Mouse (Mus musculus) ovary, postnatal 10 days (tissue): ENCODE results near the gene Gprc5a.

ENCODE experiments used
- DNase-seq: peaks from one replicate; pipeline ENCODE4 v3.0.0; 2022; ENCODE audit warnings: low spot score

The Gprc5a gene

DNA sequence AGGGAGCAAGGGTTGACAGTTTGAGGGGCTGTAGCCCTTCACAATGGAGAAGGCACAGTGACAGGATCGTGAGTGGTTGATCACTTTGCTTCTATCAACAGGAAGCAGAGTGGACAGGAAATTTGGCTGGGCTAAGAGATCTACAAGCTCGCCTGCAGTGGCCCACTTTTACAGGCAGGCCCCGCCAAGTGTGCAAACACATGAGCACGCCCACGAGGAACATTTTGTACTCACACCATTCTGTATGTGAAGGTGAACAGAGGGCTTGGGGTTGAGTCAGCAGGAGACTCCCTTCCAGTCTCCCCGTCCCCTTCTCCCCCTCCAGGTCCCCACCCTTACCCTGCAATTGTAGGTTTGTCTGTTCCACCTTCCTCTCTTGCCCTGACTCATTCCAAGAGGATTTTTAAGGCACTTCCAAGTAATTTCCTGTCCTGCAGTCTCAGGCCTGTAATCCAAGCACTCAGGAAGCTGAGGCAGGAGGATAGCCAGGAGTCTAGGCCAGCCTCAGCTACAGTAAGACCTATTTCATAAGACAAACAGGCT, 9.0 kb downstream of the Gprc5a start:
- DNase-seq: no peak

DNA sequence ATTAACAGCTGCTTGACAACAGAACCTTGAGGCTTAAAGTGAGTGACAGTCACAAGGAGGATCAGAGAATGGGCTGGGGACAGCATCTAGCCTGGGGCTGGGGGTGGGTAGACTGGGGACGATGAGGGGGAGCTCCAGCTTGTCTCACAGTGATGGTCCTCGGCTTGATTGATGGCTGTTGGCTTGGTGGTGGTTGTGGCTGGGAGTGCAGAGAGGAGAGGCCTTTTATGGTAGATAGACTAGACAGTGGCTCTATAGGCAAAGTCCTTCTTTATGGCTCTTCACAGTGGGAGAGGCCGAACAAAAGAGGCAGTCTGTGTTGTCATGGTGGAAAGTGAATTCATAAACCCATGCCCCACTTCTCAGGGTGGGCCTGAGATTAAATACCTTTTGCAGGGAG, 10.8 kb downstream of the Gprc5a start:
- DNase-seq: no peak

DNA sequence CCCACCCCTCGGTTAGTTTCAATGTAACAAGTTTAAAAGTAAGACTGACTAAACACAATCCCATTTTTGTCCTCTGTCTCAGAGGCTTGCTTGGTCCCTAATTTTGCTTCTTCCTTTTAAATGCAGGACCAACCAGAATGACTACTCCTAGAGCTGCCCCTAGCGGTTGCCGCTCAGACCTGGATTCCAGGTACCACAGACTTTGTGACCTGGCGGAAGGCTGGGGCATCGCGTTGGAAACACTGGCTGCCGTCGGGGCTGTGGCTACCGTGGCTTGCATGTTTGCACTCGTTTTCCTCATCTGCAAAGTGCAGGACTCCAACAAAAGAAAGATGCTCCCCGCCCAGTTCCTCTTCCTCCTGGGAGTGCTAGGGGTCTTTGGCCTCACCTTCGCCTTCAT, 13.0 kb downstream of the Gprc5a start:
- no peak for DNase-seq

DNA sequence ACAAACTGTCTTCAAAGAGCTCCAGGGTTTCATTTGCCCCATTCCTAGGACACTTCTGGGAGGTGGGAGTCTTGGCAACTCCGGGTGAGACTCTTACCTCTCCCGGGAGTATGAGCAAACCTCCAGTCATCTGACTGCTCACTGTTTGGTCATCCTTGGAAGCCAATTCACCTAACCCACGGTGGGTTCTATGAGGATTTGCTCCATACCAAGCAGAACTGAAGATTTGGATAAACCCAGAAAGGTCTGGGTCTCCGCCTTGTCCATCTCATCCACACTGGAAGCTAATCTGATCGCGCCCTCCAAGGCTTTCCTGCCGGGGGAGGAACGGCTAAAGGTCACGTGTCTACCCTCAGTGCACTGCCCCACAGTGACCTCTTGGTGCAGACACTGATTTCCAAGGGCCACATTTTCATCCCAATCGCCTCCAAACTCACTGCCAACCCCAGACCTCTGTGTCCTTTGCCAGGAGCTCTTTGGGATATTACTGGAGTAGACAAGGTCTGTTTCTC, 18.6 kb downstream of the Gprc5a start:
- DNase-seq: no peak

DNA sequence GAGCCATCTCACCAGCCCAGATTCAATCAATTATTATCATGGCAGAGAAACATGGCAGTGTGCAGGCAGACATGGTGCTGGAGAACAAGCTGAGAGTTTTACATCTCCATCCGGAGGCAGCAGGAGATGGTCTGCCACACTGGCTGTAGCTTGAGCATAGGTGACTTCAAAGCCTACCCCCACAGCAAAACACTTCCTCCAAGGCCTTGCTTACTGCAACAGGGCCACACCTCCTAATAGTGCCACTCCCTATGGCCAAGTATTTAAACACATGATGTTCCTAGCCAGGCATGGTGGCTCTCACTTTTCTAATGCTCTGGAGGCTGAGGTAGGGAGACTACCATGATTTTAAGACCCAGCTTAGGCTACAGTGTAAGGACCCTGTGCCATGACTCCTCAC, 20.3 kb downstream of the Gprc5a start:
- no peak for DNase-seq

DNA sequence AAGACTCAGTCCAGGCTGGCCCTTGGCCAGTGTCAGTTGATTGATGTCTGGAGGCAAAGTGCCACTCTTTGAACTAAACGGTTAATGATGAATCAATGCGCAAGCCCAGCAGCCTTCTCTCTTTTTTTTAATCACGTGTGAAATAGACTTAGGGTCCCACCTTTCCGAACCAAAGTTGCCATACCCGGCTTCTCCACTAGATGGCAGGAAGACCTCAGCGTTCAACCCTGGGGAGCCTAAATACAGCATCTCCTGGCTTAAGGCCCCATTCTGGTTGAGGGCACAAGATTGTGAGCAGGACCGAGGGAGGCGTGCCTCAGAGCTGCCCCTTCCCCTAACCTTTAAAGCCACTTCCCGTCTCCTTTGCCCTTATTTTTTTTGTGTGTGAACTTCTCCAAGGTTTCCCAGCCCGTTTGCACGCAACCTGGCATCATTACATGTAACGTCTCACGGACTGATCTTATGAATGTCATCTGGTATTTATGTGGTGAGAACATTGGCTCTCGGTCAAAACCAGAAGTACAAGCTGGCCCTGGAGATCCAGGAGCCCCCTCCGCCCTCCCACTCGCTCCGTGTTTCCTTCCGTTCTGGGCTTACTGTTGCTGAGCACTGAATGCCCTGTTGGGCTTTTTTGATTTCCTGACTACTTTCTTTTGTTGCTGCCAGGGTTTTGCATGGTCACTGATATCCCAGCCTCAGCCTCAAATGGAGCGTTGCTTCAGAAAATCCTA, 22.4 kb downstream of the Gprc5a start:
- DNase-seq: peak; percentile 70

DNA sequence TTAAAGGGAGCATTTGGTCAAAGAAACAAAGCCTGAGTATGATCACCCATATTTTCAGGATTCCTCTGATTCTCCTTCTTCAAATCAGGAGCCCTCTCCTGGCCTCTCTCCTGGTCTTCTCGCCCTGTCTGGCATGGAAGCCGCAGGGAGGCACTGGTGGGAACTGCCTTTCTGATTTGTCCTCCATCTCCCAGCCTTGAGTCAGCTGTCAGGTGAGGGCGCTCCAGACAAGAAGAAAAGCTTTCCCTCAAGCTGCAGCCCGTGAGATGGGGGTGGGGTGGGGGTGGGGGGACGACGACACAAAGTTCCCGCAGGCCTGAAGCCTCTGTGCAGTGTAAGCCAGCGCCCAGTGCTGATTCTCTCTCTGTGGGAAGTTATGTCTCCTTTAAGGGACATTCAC, 24.3 kb downstream of the Gprc5a start:
- no peak for DNase-seq

DNA sequence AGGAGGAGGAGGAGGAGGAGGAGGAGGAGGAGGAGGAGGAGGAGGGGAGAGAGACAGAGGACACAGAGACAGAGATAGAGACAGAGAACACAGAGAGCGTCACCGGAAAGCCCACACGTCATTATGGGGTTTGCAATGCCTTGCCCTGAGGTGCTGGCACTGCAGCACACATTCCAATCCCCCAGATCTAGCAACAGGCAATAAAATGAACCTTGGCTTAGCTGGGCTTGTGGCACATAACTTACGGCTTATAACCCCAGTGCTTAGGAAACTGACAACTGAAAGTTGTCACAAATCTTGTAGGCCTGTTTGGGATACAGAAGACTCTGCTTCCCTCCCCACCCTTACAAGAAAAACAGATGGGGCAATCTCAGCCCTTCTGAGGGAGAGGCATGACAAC, 25.2 kb downstream of the Gprc5a start:
- no peak for DNase-seq

DNA sequence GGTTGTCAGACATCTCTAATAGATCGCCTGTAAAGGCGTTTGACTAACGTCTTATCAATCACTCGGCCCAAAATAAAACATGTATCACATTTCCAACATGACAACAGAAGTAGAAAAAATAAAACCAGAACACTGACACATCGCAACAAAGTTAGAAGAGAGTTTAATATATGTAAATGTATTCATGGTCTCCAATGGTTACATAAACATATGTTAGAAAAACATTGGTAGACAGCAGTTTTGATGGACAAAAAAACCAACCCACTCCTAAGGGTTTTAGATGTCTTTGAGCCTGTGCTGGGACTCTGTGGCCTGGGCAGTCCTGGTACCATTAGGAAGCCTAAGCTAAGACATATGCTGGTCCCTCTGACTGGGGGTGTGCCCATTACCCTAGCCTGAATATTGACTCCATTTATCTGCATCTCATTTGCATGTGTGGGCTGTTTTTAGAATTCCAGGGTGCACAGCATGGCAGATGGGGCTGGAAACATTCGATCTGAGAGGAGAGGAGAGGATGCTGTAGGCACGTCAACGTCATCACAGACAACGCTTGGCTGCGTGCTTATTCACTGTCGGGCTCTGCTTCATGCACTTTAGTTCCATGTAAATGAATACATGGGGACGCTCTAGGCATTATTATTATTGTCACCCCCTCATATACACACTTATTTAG, 27.5 kb downstream of the Gprc5a start:
- no peak for DNase-seq

DNA sequence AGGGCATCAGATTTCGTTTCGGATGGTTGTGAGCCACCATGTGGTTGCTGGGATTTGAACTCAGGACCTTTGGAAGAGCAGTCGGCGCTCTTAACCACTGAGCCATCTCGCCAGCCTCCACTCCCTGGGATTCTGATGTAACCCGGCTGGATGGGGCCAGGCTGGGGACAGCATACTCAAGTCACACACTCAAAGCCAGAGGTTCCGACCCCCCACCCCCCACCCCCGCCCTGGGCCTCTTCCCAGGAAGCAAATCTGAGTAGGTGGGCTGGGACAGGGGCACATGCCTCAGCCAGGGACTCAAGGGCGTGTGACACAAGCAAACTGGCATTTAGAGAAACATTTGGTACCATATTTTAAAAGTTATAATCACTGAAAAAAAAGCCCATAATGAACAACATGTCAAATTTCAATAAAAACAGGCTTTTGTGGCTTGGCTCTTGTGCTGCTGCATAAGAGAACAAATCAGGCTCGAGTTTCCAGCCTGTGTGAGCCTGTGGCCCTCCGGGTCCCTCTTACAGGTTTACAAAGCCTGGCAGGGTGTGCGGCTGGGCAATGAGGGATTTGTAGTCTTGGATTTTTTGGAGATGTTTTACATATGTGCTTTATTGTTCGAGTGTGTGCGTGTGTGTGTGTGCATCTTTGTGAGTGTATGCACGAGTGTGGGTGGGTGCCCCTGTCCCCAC, 35.5 kb downstream of the Gprc5a start:
- no peak for DNase-seq

DNA sequence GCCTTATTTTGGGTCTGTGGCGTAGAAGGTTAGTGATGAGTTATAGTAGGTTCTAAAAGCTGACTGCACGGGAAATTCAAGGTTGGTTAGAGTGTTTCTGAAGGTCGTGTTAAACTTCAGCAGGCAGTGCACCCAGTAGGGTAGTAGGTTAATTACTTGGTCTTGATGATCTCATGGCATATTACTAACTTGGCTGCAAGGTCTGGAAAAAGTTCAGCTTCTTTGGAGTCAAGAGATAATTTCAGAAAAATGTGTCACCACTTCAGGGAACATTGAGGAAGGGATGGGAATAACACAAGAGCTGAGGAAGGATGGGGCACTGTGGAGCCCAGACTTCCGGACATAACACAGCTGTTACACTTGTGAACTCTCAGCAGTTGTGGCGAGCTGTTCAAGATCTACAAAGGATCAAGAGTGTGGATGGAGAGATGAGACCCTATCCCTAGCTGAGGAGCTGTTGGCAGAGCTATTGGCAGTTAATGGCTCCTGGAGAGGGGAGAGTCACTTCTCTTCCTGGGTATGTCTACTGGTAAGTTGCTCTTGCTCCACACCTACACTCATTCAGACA, 37.4 kb downstream of the Gprc5a start:
- no peak for DNase-seq

DNA sequence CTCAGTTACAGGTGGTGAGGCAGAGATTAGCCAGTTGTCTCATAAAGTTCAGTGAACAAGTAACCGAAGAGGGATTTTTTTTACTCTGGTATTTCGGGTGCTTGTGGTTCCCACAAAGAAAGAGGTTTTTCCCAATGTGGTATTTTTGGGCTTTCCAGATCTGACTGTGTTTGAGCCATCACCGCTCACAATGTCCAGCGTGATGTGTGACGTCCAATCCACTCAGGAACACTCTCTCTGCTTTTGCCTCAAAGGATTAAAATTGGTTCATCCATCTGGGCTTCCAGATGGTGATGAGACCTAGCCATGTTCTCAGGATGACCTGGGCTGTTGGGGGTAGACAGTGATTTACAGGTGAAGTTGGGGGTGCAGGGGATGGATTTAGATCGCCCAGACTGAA, 41.6 kb downstream of the Gprc5a start:
- no peak for DNase-seq

DNA sequence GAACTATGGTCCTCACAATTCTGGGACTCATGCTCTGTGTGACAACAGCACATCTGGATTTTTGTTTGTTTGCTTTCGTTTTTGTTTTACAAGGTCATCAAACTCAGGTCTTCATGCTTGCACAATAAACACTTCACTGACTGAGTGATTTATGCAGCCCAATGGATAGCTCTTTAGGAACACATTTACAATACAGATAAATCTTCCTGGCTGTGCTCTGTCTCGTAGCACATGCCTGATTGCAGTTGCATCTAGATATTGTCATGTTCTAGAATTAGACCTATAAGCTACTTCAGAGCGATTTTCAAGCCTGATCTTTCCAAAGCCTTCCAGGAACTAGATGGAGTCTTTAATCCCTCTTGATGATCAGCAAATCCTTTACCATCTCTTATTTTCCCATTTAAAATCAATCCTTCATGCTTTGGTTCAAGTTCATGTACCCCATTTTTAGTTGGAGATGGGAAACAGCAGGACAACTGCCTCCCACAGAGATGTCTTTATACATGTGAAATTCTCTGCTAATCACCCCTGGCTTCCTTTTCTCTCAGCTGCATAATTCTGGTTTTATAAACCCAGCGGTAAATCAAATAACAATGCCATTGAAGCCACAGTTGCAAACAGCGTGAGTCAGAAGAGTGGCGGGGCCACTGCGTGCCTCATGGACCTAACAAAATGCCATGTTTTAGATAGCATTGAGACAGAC, 47.1 kb downstream of the Gprc5a start:
- DNase-seq: no peak

DNA sequence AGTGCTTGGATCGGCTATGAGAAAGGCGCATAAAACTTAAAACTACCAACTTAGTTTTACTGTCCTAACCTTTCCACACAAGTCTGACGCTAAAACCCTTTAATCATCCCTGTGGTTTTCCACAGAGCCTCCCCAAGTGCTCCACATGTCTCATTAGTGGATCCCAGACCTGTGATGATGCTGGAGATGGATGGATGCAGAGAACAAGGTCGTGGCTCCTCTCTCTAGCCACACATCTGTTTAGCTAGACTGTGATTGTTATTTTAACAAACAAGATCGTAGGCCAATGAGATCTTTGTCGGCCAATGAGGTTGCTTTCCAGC, 47.6 kb downstream of the Gprc5a start:
- no peak for DNase-seq

DNA sequence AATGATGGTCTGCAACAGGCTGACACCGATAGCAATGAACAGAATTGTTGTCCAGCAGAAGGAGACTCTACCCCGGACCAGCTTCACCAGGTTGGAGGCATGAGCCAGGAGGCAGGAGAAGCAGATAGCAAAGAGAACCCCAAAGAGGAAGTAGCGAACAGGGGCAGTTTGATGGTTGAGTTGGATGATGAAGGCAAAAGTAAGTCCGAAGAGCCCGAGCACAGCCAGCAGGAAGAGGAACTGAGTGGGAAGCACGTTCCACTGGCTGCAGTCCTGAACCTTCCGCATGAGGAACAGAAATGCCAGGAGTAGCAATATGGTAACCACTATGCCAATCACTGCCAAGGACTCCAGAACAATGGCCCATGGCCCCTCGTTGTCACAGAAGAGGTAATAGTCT, 51.0 kb downstream of the Gprc5a start:
- no peak for DNase-seq

DNA sequence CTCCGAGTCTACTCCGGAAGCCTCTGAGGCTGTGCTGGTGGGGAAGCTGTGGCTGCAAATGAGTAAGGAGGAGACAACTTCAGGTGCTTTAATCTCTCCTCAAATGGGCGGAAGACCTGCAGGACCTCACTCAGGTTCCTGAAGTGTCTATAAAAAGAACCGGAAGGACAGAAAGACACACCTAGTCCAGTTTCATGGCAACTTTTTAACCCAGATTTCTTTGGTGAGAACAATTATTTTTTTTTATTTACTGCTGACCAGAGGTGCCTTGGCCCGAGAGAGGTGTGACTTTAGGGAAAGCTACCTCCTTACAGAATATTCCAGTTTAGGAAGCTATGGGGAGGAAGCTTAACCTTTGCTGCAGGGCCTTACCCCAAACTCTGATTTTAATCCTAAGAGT, 52.7 kb downstream of the Gprc5a start, which contains the start of gene Gprc5d:
Gprc5d (minus strand) TSS at position 101 of the 400 bp plus-strand sequence.
- DNase-seq: no peak

DNA sequence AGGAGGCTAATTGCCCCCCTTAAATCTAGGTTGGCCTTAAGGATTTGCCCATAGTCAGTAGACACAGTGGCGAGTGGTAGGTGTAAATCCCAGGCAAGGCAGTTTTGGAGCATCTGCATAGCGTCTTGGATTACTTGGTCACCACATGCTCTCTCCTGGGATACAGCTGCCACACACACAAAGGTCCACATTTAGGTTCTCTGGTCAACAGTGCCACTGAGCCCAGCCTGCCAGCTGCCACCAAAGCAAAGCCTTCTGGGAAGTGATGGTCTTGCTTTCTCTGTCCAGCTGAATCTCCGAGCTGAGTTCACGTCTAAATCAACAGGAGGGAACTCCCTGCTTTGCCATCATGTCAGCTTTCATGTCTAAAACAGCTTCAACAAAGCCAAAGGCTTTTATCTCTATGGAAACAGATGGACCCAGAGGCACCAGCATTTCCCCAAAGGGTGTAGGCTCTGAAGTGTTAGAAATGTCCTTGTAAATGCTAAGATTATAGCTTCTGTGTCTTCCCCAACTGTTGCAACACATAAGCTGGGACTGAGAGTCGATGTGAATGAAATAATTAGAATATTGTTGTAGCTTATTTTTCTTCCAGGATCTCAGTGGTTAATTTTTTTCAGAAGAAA, 59.4 kb downstream of the Gprc5a start:
- no peak for DNase-seq

DNA sequence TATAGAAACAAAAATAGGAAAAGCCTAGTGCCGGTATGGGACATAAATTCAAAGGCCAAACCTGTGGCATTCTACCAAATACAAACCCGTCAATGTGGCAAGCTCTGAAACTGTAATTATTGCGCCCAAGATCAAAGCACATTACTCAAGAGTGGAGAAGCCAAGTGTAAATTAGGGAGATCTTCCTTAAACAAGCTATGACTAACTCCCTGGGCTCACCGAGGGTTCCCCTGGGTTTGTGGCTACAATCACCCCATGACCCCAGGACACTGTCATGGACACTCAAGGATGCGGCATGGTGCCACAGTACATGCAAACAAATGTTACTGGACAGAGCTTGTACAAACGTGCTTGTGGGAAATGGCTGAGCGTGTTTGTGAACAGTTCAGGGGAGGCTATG, 67.6 kb downstream of the Gprc5a start:
- DNase-seq: no peak

DNA sequence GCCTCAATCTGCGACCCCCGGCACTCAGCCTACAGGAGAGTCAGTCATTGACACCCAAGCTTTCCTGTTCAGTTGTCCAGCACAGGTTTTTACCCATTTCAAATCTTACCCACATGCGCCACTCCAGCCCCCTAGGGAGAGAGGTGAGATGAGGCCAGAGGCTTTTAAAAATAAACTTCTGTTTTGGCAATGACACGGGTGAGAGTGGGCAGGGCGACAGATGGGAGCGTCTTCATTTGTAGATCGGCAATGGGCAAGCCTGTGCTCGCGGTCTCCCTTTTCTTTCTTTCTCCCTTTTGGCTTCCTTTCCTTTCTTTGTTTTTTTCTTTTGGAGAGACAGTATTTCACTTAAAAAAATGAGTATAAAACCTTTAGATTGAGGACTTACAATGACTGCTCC, 68.0 kb downstream of the Gprc5a start:
- DNase-seq: no peak
